ENCODE assay signal across 9 mouse cellular contexts in genomic region chr16:77421001-77421400, GRCm38 (mm10).
DNase-seq lines count a peak whose midpoint lies in the region; ATAC-seq and TF ChIP-seq lines count a peak whose summit lies in the region.
"Had no signal": no experiment of that assay in that cellular context is flagged by ENCODE, and none has a peak within 500 bp of the region (broad histone marks: within the 10 kb centered on the region; RNA-seq: fewer than 3 reads in every experiment).

No protein-coding gene starts in this region.

- H3K4me3 ChIP-seq in kidney, adult 2 months (ENCODE audit: insufficient read depth, low read depth, low read length) = no peak overlapping the region
- H3K4me3 ChIP-seq in embryonic facial prominence, embryonic 10.5 days = peak overlapping the region; percentile 41
- peak overlapping the region; percentile 53 for H3K4me3 ChIP-seq in hindbrain, embryonic 11.5 days (ENCODE audit: low read depth, low read length)
- H3K4me3 ChIP-seq in midbrain, embryonic 12.5 days = peak overlapping the region; percentile 50

- WGBS in kidney, adult 2 months = 34% methylated on average over 6 of the region's 6 CpGs
- 67% methylated on average over 6 of the region's 6 CpGs for WGBS in embryonic facial prominence, embryonic 10.5 days
- 28% methylated on average over 6 of the region's 6 CpGs for WGBS in hindbrain, embryonic 11.5 days
- 8% methylated on average over 6 of the region's 6 CpGs for WGBS in midbrain, embryonic 12.5 days

- peak overlapping the region; percentile 61 for H3K27ac ChIP-seq in kidney, adult 2 months (ENCODE audit: insufficient read depth, low read depth, low read length)
- H3K27ac ChIP-seq in embryonic facial prominence, embryonic 10.5 days (replicated peaks) = peak overlapping the region; percentile 83
- H3K27ac ChIP-seq in hindbrain, embryonic 11.5 days (ENCODE audit: low read depth, low read length) = peak overlapping the region; percentile 98
- H3K27ac ChIP-seq in midbrain, embryonic 12.5 days (replicated peaks) = peak overlapping the region; percentile 98

- no peaks in the 10 kb centered on the region for H3K27me3 ChIP-seq in kidney, adult 2 months (replicated peaks; ENCODE audit: control insufficient read depth, insufficient read depth, low read length)
- H3K27me3 ChIP-seq in embryonic facial prominence, embryonic 10.5 days (replicated peaks; ENCODE audit: low read depth, poor library complexity, severe bottlenecking) = no peaks in the 10 kb centered on the region
- H3K27me3 ChIP-seq in hindbrain, embryonic 11.5 days (ENCODE audit: control insufficient read depth, insufficient read depth, low read length) = no peaks in the 10 kb centered on the region
- H3K27me3 ChIP-seq in midbrain, embryonic 12.5 days = no peaks in the 10 kb centered on the region

- intact Hi-C loops in heart, postnatal 36 days (cut with DNase I) = no loop called here

- H3K4me1 ChIP-seq in kidney, adult 2 months (ENCODE audit: control insufficient read depth, insufficient read depth, low read length) = peaks cover 7% of the 10 kb centered on the region; the same call in 1 of the 2 replicates
- peaks cover 55% of the 10 kb centered on the region for H3K4me1 ChIP-seq in embryonic facial prominence, embryonic 10.5 days
- H3K4me1 ChIP-seq in hindbrain, embryonic 11.5 days (replicated peaks; ENCODE audit: control insufficient read depth, insufficient read depth, low read length) = no peaks in the 10 kb centered on the region
- peaks cover 21% of the 10 kb centered on the region for H3K4me1 ChIP-seq in midbrain, embryonic 12.5 days

- no peaks in the 10 kb centered on the region for H3K36me3 ChIP-seq in kidney, adult 2 months (ENCODE audit: control insufficient read depth, insufficient read depth, low read length)
- H3K36me3 ChIP-seq in embryonic facial prominence, embryonic 10.5 days (replicated peaks) = no peaks in the 10 kb centered on the region
- no peaks in the 10 kb centered on the region for H3K36me3 ChIP-seq in hindbrain, embryonic 11.5 days (ENCODE audit: control insufficient read depth, insufficient read depth, low read length)
- H3K36me3 ChIP-seq in midbrain, embryonic 12.5 days = no peaks in the 10 kb centered on the region

- H3K9ac ChIP-seq in hindbrain, embryonic 11.5 days (ENCODE audit: low read depth, low read length) = peak overlapping the region; percentile 90
- H3K9ac ChIP-seq in midbrain, embryonic 12.5 days (replicated peaks) = peak overlapping the region; percentile 80

- no peak for TF ChIP-seq POLR2A in kidney, adult 2 months (IDR thresholded peaks at IDR 0.05; ENCODE audit: low read depth, low read length)

- peak; percentile 35 for DNase-seq in kidney, adult 2 months
- no peak for DNase-seq in kidney, adult 11 months
- DNase-seq in embryonic facial prominence, embryonic 10.5 days (ENCODE audit: low spot score) = no peak
- peak; percentile 46 for DNase-seq in hindbrain, embryonic 11.5 days (ENCODE audit: low spot score)
- DNase-seq in urinary bladder, postnatal 25 days (ENCODE audit: low spot score) = no peak
- no peak for DNase-seq in adrenal gland, adult 2 months
- no peak for DNase-seq in heart, postnatal 36 days
- DNase-seq: lung, postnatal 36 days had no signal

- H3K4me2 ChIP-seq in hindbrain, embryonic 11.5 days (replicated peaks; ENCODE audit: low read depth, low read length) = peak overlapping the region; percentile 34
- H3K4me2 ChIP-seq in midbrain, embryonic 12.5 days (replicated peaks) = peak overlapping the region; percentile 62

- ATAC-seq in hindbrain, embryonic 11.5 days (ENCODE audit: low FRiP score) = no peak
- no peak; the same call in 1 of the 2 replicates for ATAC-seq in midbrain, embryonic 12.5 days (ENCODE audit: low FRiP score, low read depth)

- no peak for TF ChIP-seq CTCF in kidney, adult 2 months (conservative IDR thresholded peaks at IDR 0.05; ENCODE audit: insufficient read depth, insufficient read length, low read depth, low read length)

- H3K9me3 ChIP-seq in embryonic facial prominence, embryonic 10.5 days = no peaks in the 10 kb centered on the region
- H3K9me3 ChIP-seq in hindbrain, embryonic 11.5 days (ENCODE audit: control insufficient read depth, low read length) = no peaks in the 10 kb centered on the region
- H3K9me3 ChIP-seq in midbrain, embryonic 12.5 days = no peaks in the 10 kb centered on the region

Comparison
In these comparisons a context has a peak if more than half of its experiments do, and no peak if none do; other contexts are left out.
1. DNase-seq: peak in kidney, adult 2 months (single experiment) and hindbrain, embryonic 11.5 days (single experiment); none in kidney, adult 11 months (single experiment), embryonic facial prominence, embryonic 10.5 days (single experiment), urinary bladder, postnatal 25 days (single experiment), adrenal gland, adult 2 months (single experiment) and heart, postnatal 36 days (0 of 2).
2. Peak in every context shown above with its lines, with median percentiles within 50 percentile points of each other: H3K27ac ChIP-seq.